Mouse (Mus musculus) inflammation-experienced regulatory T-cells, adult 16 weeks (primary cell): ENCODE results near the gene Raver1. TPM values are rescaled to one million over a fixed set of nuclear protein-coding genes. Genes with fewer than 3 reads are reported as not detected.

Source experiments
- polyA plus RNA-seq: library from polyadenylated mRNA; unstranded; fragments of 100-300 nt; shearing (Covaris generic); gene quantifications from one replicate; pipeline ENCODE4 v1.2.1, GENCODE M21; 2017

Gene Raver1
- polyA plus RNA-seq, result 72.7 TPM

GRCm38 (mm10) chr9:21091707-21092320, at the start of gene Raver1, which contains the start of gene Gm38431:
Raver1 (minus strand) TSS chr9:21092008.
Gm38431 (minus strand) TSS chr9:21091997.

GRCm38 (mm10) chr9:21131059-21131956, 39.5 kb upstream of the Raver1 start, which contains the start of gene Tyk2:
Tyk2 (minus strand) TSS chr9:21131243.

GRCm38 (mm10) chr9:21073044-21073840, 18.6 kb downstream of the Raver1 start, which contains the start of the genes Gm49373 and Fdx1l:
Gm49373 (minus strand) TSS chr9:21073096.
Fdx1l (minus strand) TSS chr9:21073614.

GRCm38 (mm10) chr9:21067006-21067684, 24.7 kb downstream of the Raver1 start, which contains the start of gene Zglp1:
Zglp1 (minus strand) TSS chr9:21067093.

GRCm38 (mm10) chr9:21031896-21032351, 59.9 kb downstream of the Raver1 start, which contains the start of gene Icam5:
Icam5 (plus strand) TSS chr9:21032073.

GRCm38 (mm10) chr9:21029291-21030054, 62.3 kb downstream of the Raver1 start, which contains the start of gene Icam4:
Icam4 (plus strand) TSS chr9:21029373.

Other genes with a start within 250 kb of the Raver1 start
- 64.3 TPM for gene A230050P20Rik, start 223.4 kb downstream of the Raver1 start, polyA plus RNA-seq
- gene Angptl6, start 212.3 kb downstream of the Raver1 start, polyA plus RNA-seq, result 1.5 TPM
- 94.9 TPM for gene Ppan, start 203.8 kb downstream of the Raver1 start, polyA plus RNA-seq
- 278 TPM for gene Eif3g, start 193.4 kb downstream of the Raver1 start, polyA plus RNA-seq
- gene Dnmt1, start 132.1 kb downstream of the Raver1 start, polyA plus RNA-seq, result 116 TPM
- 30.5 TPM for gene S1pr2, start 115.2 kb downstream of the Raver1 start, polyA plus RNA-seq
- gene Mrpl4, start 89.3 kb downstream of the Raver1 start, polyA plus RNA-seq, result 138 TPM
- 144 TPM for gene Icam1, start 76.0 kb downstream of the Raver1 start, polyA plus RNA-seq
- gene Icam4, start 62.6 kb downstream of the Raver1 start, polyA plus RNA-seq, result 2.7 TPM
- gene Icam5, start 59.9 kb downstream of the Raver1 start, polyA plus RNA-seq, result 1.4 TPM
- gene Zglp1, start 24.9 kb downstream of the Raver1 start, polyA plus RNA-seq, result not detected
- 0.29 TPM for gene Gm49373, start 18.9 kb downstream of the Raver1 start, polyA plus RNA-seq
- 39.6 TPM for gene Fdx1l, start 18.4 kb downstream of the Raver1 start, polyA plus RNA-seq
- 5.8 TPM for gene Gm38431, start within 50 bp of the Raver1 start, polyA plus RNA-seq
- gene Tyk2, start 39.2 kb upstream of the Raver1 start, polyA plus RNA-seq, result 120 TPM
- 345 TPM for gene Cdc37, start 58.0 kb upstream of the Raver1 start, polyA plus RNA-seq
- gene Pde4a, start 73.7 kb upstream of the Raver1 start, polyA plus RNA-seq, result 0.62 TPM
- 48.0 TPM for gene Keap1, start 147.4 kb upstream of the Raver1 start, polyA plus RNA-seq
- gene S1pr5, start 156.4 kb upstream of the Raver1 start, polyA plus RNA-seq, result not detected
- gene Atg4d, start 173.3 kb upstream of the Raver1 start, polyA plus RNA-seq, result 76.7 TPM
- 31.1 TPM for gene Kri1, start 196.0 kb upstream of the Raver1 start, polyA plus RNA-seq
- 105 TPM for gene Cdkn2d, start 199.4 kb upstream of the Raver1 start, polyA plus RNA-seq
- 2.6 TPM for gene Ap1m2, start 220.3 kb upstream of the Raver1 start, polyA plus RNA-seq
- gene Slc44a2, start 228.7 kb upstream of the Raver1 start, polyA plus RNA-seq, result 583 TPM